In the genomic region with DNA sequence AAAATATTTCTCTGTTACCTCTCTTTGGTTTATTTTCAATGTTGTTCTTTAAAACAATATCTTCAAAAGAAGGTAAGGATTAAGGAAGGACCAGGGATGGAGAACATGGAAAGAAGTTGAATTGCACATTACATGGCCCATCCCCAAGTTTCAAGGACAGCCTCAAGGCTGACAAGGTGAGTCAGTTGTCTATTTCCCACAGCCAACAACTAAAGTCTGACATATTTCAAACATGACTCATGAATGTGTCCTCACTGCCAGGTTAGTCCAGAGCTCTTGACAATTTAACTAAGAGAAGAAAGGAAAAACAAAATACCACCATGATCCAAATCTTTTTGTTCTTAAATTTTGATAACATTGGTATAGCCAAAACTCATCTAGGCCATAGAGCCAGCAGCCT, we compare ENCODE assay signal across 19 mouse cellular contexts.
"Had no signal": no experiment of that assay in that cellular context is flagged by ENCODE, and none has a peak within 500 bp of the region (broad histone marks: within the 10 kb centered on the region; RNA-seq: fewer than 3 reads in every experiment).

No protein-coding gene starts in this region.

- H3K27me3 ChIP-seq: midbrain, embryonic 12.5 days; neural tube, embryonic 13.5 days; neural tube, embryonic 15.5 days had no signal

- H3K27ac ChIP-seq: midbrain, embryonic 10.5 days; midbrain, embryonic 12.5 days; neural tube, embryonic 13.5 days; neural tube, embryonic 15.5 days had no signal

- ATAC-seq: midbrain, embryonic 16.5 days had no signal

- H3K4me3 ChIP-seq: midbrain, embryonic 10.5 days; midbrain, embryonic 12.5 days; myocyte; neural tube, embryonic 13.5 days; neural tube, embryonic 15.5 days had no signal

- DNase-seq: lung, adult 18-20 months; lung, embryonic 14.5 days; lung, postnatal 10 days; lung, postnatal 4 days; midbrain, embryonic 14.5 days; retina, postnatal 1 day; right cerebral cortex, adult 18-20 months; right cerebral cortex, postnatal 25 days; right cerebral cortex, postnatal 4 days; spleen, adult 18-20 months; thymus, adult 18-20 months; thymus, postnatal 14 days; thymus, postnatal 36 days had no signal
